Mouse (Mus musculus) heart, adult 2 months (tissue): ENCODE measurements around the gene Gca. TPM values are rescaled to one million over a fixed set of nuclear protein-coding genes. Genes with fewer than 3 reads are reported as not detected.
A peak's percentile ranks its signal among the peaks of the same experiment; 100 is the strongest.
"Not testable (repeated sequence)": the region's sequence is repeated elsewhere in the genome, so short reads cannot be mapped to it uniquely, and the experiment has no call there.

Source experiments
- DNase-seq, 2 experiments: peaks; one replicate each; pipeline ENCODE4 v3.0.0; 2021
- H3K27ac ChIP-seq: fragments of 200-600 bp; 2 replicates; pipeline ENCODE4 v1.8.1; 2022
- H3K27me3 ChIP-seq: fragments of 200-500 bp; 2 replicates; pipeline ENCODE4 v1.6.1; 2012; ENCODE audit warnings: mild to moderate bottlenecking, low read length, inconsistent platforms, mixed read lengths; ENCODE audit not compliant: control insufficient read depth, insufficient read depth
- H3K36me3 ChIP-seq: fragments of 200-500 bp; 2 replicates; pipeline ENCODE4 v1.6.1; 2012; ENCODE audit warnings: low read length, inconsistent platforms; ENCODE audit not compliant: control insufficient read depth, insufficient read depth
- H3K4me1 ChIP-seq: fragments of 200-500 bp; 2 replicates; pipeline ENCODE4 v1.6.1; 2011; ENCODE audit warnings: low read length; ENCODE audit not compliant: control insufficient read depth, insufficient read depth
- H3K4me3 ChIP-seq: fragments of 200-600 bp; 2 replicates; pipeline ENCODE4 v1.8.1; 2022
- H3K79me2 ChIP-seq: fragments of 200-500 bp; replicated peaks from 2 replicates; pipeline ENCODE4 v1.6.1; 2012; ENCODE audit warnings: mild to moderate bottlenecking, inconsistent platforms, low read length, moderate library complexity, mixed read lengths; ENCODE audit not compliant: control insufficient read depth, insufficient read depth
- H3K9ac ChIP-seq: fragments of 200-500 bp; 2 replicates; pipeline ENCODE4 v1.6.1; 2012; ENCODE audit warnings: low read depth, mild to moderate bottlenecking, control low read depth, inconsistent platforms, low read length, mixed read lengths
- CTCF ChIP-seq: fragments of 200-600 bp; IDR thresholded peaks from 2 replicates; pipeline ENCODE4 v1.8.1; 2022; ENCODE audit warnings: antibody characterized with exemption, mild to moderate bottlenecking, moderate library complexity
- EP300 ChIP-seq: fragments of 200-500 bp; IDR thresholded peaks from 2 replicates; pipeline ENCODE4 v1.6.1; 2011; ENCODE audit warnings: low read depth, low read length, control low read depth; ENCODE audit not compliant: insufficient read depth
- POLR2A ChIP-seq: fragments of 200-500 bp; IDR thresholded peaks from 2 replicates; pipeline ENCODE4 v1.6.1; 2011; ENCODE audit warnings: mild to moderate bottlenecking, low read depth, low read length, control low read depth; ENCODE audit not compliant: insufficient read depth
- WGBS: fragments of 180-500 bp; shearing (Covaris S2); methylation state at CpG from one replicate; pipeline ENCODE4 v1.1.7; 2018; 5-methylcytosine and 5-hydroxymethylcytosine counted together
- intact Hi-C: fragments of 180-260 bp; cut with DNase I; formaldehyde crosslinking; loops from one replicate; pipeline ENCODE4 v1.15.1; 2025
- polyA plus RNA-seq: library from polyadenylated mRNA; depleted of rRNA; stranded (reverse); fragments of >200 nt; gene quantifications from 2 replicates; pipeline ENCODE4 v1.2.3, GENCODE M21; 2012
- total RNA-seq, 2 experiments: library from RNA; stranded (reverse); gene quantifications; 2 replicates each; pipeline ENCODE4 v1.2.3; 2021

Gene Gca
- total and polyA plus RNA-seq, 3 experiments, result 12.9 to 26.2 (median 22.8) TPM

DNA sequence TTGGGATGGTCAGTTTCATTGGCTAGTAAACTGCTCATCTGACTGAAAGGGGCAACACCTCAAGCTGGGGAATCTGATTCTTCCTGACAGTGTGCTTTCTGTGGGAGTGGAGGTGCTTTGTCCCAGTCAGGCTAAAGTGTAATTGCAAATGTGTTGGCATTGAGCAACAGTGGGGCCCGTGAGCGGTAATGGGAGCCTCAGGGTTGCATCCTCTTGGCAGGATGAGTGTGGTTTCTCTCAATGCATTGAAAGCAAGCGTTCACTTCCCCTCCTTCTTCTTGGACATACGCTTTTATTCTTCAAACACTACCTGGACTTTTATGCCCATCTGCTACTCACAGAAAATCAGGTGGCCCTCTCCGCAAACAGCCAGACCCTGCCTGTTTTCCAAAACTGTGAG, 8.7 kb downstream of the Gca start:
- H3K79me2 ChIP-seq, result no peaks in the 10 kb centered on the region
- TF ChIP-seq EP300, result no peak
- TF ChIP-seq POLR2A, result no peak
- no peak for TF ChIP-seq CTCF
- WGBS, result 85% methylated on average over 5 of the region's 5 CpGs
- no peak overlapping the region for H3K9ac ChIP-seq
- H3K27me3 ChIP-seq, result no peaks in the 10 kb centered on the region
- no peak for DNase-seq
- intact Hi-C loops, result no loop called here
- H3K27ac ChIP-seq, result no peak overlapping the region
- no peaks in the 10 kb centered on the region for H3K4me1 ChIP-seq
- no peak overlapping the region for H3K4me3 ChIP-seq
- no peaks in the 10 kb centered on the region for H3K36me3 ChIP-seq

DNA sequence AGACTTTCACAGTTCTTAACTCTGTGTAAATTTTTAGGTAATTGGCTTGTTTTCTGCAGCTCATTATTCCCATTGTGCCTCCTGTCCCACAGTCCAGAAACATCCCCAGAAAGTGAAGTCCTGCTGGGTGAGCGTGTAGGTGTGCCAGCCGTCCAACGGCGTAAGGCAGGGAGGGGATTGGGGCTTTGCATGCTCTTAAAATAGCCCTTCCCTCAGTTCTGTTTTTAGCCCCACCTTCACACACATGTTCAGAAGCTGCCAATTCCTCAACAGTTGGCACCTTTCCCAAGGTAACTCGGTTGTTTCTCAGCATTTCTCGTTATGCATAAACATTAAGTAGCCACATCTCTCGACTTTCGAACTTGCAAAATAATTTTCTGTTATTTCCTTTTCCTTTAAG, 17.6 kb downstream of the Gca start:
- TF ChIP-seq CTCF, result no peak
- TF ChIP-seq POLR2A, result no peak
- no peak for TF ChIP-seq EP300
- no peak overlapping the region for H3K9ac ChIP-seq

DNA sequence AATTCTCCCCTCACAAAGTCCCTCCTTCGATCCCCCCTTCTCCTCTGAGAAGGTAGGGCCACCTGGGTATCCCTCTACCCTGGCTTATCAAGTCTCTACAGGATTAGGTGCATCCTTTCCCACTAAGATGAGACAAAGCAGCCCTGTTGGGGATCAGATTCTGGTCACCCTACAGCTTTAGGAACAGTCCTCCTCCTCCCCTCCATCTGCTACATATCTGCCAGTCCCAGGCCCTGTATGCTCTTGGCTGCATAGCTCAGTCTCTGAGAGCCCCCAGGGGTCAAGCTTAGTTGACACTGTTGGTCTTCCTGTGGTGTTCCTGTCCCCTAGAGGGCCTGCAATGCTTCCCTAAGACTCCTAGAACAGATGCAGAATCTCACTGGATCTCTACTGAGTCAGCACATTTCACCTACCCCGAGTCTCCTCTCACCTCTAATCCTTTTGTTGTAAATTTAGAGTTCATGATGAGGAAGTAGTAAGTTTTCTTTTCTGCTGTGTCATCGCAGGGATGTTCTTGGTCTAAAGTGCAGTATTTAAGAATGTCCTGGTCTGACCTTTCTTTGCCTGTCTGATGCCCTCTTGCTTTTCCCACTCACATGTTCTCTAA, 21.0 kb downstream of the Gca start:
- H3K4me1 ChIP-seq, result no peaks in the 10 kb centered on the region; the same call in 1 of the 2 replicates
- no peaks in the 10 kb centered on the region for H3K79me2 ChIP-seq
- TF ChIP-seq EP300 (no peak), CTCF (no peak), POLR2A (no peak)
- 51% methylated on average over 3 of the region's 3 CpGs for WGBS
- DNase-seq, result no peak
- H3K27me3 ChIP-seq, result no peaks in the 10 kb centered on the region
- H3K27ac ChIP-seq, result no peak overlapping the region
- no peak overlapping the region for H3K4me3 ChIP-seq
- no peak overlapping the region for H3K9ac ChIP-seq
- intact Hi-C loops, result no loop called here
- no peaks in the 10 kb centered on the region for H3K36me3 ChIP-seq

More for the DNA sequence above, 17.6 kb downstream of the Gca start:
- intact Hi-C loops, result no loop called here
- DNase-seq, result peak in 1 of 2 experiments; percentile 54
- no peaks in the 10 kb centered on the region; the same call in 1 of the 2 replicates for H3K4me1 ChIP-seq
- no peaks in the 10 kb centered on the region for H3K27me3 ChIP-seq
- H3K27ac ChIP-seq, result peak overlapping the region; percentile 68
- H3K79me2 ChIP-seq, result no peaks in the 10 kb centered on the region
- H3K4me3 ChIP-seq, result no peak overlapping the region
- no peaks in the 10 kb centered on the region for H3K36me3 ChIP-seq
- 56% methylated on average over 8 of the region's 8 CpGs for WGBS

DNA sequence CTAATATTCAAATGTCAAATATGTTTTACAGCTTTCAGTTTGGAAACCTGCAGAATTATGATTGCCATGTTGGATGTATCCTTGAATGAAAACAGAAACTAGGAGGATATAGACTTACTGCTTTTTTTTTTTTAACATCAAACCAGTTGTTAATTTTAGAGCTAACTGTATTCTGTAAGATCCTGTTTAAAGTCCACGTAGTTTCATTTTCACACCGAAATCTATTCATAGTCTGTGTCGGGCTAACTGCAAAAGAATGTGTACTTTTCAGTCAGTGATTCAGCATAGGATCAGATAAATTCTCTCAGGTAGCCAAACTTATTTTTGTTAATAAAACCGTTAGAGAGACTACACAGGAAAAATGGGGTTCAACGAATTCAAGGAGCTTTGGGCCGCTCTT, 21.8 kb downstream of the Gca start:
- no peak for DNase-seq
- Histone ChIP-seq H3K79me2 (no peaks in the 10 kb centered on the region), H3K9ac (no peak overlapping the region), H3K36me3 (no peaks in the 10 kb centered on the region), H3K4me1 (no peaks in the 10 kb centered on the region; the same call in 1 of the 2 replicates), H3K27ac (no peak overlapping the region), H3K27me3 (no peaks in the 10 kb centered on the region), H3K4me3 (no peak overlapping the region)
- no peak for TF ChIP-seq POLR2A
- TF ChIP-seq EP300, result no peak
- TF ChIP-seq CTCF, result no peak
- WGBS, result 74% methylated on average over 6 of the region's 6 CpGs
- intact Hi-C loops, result no loop called here

DNA sequence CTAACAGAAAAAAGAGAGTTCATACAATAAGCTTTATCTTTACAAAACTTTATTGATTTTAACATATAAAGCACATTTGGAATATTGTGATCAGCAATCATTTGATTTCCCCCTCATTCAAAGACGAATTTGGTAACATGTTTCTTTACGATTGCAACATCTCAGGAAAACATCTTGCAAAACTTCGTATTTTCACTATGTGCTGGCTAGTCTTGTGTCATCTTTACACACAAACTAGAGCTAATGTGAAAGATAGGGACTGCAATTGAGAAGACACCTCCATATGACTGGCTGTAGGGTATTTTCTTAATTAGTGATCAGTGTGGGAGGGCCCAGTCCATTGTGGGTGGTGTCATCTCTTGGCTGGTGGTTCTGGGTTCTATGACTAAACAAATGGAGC, 42.2 kb downstream of the Gca start:
- no peak for TF ChIP-seq EP300
- TF ChIP-seq POLR2A, result no peak
- no peak for TF ChIP-seq CTCF

DNA sequence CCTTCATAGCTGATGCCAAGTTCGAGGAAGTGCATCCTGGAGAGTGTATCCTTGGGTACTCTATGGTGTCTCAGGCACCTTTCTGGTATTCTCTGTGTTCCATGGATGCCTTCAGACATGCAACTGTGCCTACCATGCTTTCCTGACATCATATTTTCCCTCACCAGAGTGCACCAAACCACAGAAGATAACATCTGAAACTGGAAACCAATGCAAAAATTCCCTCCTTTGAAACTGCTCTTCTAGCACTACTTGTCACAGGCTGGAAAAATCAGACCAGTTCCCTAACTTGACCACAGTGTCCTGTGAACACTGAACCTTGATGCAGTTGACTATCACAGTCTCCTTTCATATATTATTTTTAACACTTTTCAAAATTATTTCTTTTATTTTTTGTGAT, 45.5 kb downstream of the Gca start:
- intact Hi-C loops, result no loop called here
- H3K9ac ChIP-seq, result no peak overlapping the region
- H3K79me2 ChIP-seq, result no peaks in the 10 kb centered on the region
- no peak overlapping the region for H3K4me3 ChIP-seq
- H3K36me3 ChIP-seq, result no peaks in the 10 kb centered on the region
- no peak overlapping the region for H3K27ac ChIP-seq
- TF ChIP-seq EP300, result no peak
- TF ChIP-seq CTCF, result no peak
- no peak for TF ChIP-seq POLR2A
- no peak for DNase-seq
- H3K27me3 ChIP-seq, result no peaks in the 10 kb centered on the region
- WGBS, result 74% methylated on average over 1 of the region's 1 CpGs
- H3K4me1 ChIP-seq, result no peaks in the 10 kb centered on the region

More for the DNA sequence above, 42.2 kb downstream of the Gca start:
- no peak for DNase-seq
- H3K27ac ChIP-seq, result no peak overlapping the region
- no peak overlapping the region for H3K4me3 ChIP-seq
- 82% methylated on average over 3 of the region's 3 CpGs for WGBS
- H3K79me2 ChIP-seq, result no peaks in the 10 kb centered on the region
- intact Hi-C loops, result no loop called here
- H3K4me1 ChIP-seq, result no peaks in the 10 kb centered on the region
- no peaks in the 10 kb centered on the region for H3K36me3 ChIP-seq
- no peaks in the 10 kb centered on the region for H3K27me3 ChIP-seq
- no peak overlapping the region for H3K9ac ChIP-seq

DNA sequence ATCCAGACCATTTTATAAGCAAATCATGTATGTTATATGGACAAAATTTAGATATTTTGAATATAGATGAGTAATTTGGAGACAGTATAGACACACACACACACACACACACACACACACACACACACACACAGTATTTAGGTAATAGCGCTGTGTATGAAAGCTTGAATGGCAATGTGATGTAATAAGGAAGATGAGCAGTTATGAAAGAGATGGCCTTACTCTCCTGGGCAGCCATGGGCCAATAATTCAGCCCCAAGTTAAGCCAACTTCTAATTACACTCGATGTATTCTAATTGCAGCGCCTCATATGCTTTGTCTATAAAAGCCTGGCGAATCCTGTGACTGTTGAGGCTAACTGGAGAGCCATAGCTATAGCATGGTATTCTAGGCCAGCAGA, 50.3 kb downstream of the Gca start:
- WGBS, result 89% methylated on average over 4 of the region's 4 CpGs

More for the DNA sequence above, 50.3 kb downstream of the Gca start:
- DNase-seq, H3K9ac ChIP-seq, H3K79me2 ChIP-seq, H3K4me1 ChIP-seq, H3K4me3 ChIP-seq, intact Hi-C loops, H3K27ac ChIP-seq, H3K27me3 ChIP-seq, H3K36me3 ChIP-seq: not testable (repeated sequence)
